Mouse (Mus musculus) E14TG2a.4 (cell line): Measurements from ENCODE around the gene Nnmt.

Experiments used
- H3K27me3 ChIP-seq: 2 replicates; pipeline ENCODE4 v1.6.1; 2014; ENCODE audit warnings: low read length, control low read depth; ENCODE audit not compliant: insufficient read depth
- H3K36me3 ChIP-seq: 2 replicates; pipeline ENCODE4 v1.6.1; 2014; ENCODE audit warnings: low read length, control low read depth; ENCODE audit not compliant: insufficient read depth
- H3K4me1 ChIP-seq: replicated peaks from 2 replicates; pipeline ENCODE4 v1.6.1; 2014; ENCODE audit warnings: low read depth, low read length, control low read depth
- H3K4me3 ChIP-seq: replicated peaks from 2 replicates; pipeline ENCODE4 v1.5.1; 2014; ENCODE audit warnings: mild to moderate bottlenecking, low read length
- H3K9me3 ChIP-seq: 2 replicates; pipeline ENCODE4 v1.6.1; 2014; ENCODE audit warnings: low read length, control low read depth
- CTCF ChIP-seq: conservative IDR thresholded peaks from 2 replicates; pipeline ENCODE4 v1.5.1; 2014; ENCODE audit warnings: low read length
- NANOG ChIP-seq: IDR thresholded peaks from 2 replicates; pipeline ENCODE4 v1.6.1; 2014; ENCODE audit warnings: borderline replicate concordance, low read length, mixed read lengths
- POU5F1 ChIP-seq: IDR thresholded peaks from 2 replicates; pipeline ENCODE4 v1.6.1; 2014; ENCODE audit warnings: low read length, borderline replicate concordance

Gene Nnmt

DNA sequence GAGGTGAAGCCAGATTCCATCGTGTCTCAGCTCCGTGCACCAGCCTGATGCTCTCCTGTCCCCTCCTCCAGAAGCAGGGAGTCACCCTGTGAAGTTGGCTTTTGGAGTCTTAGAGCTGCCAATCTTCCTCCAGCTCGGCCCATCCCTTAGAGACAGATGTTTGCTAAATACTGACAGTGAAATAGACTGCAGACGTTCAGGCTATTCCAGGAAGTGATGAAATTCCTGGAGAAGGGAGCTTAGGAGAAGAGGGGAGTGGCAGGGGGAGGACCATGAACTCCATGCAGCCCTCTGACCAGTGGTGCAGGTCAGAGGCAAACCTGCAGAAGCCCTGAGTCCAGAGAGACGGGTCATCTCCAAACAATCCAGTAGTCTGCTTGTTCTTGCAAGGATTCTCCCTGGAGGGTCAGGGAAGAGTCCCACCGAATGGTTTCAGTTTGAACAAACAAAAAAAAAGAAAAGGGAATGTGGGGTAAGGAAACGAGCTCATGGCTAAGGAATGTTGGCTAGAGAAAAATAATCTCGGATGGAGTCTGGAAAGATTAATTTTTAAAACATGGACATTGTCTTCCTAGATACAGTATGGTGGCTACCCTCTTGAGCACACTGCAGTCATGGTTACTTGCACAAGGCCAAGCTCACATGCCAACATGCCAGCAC lies at the start of gene Nnmt:
Nnmt (minus strand) TSS at position 215 of the 660 bp plus-strand sequence.
- TF ChIP-seq NANOG (no peak), CTCF (no peak), POU5F1 (no peak)
- no peaks in the 10 kb centered on the region for H3K27me3 ChIP-seq
- peaks cover 7% of the 10 kb centered on the region for H3K4me1 ChIP-seq
- H3K4me3 ChIP-seq = no peak within 1 kb of the TSS
- H3K36me3 ChIP-seq = no peaks in the 10 kb centered on the region
- H3K9me3 ChIP-seq = no peaks in the 10 kb centered on the region

- Histone ChIP-seq H3K4me3 (no peak overlapping the region), H3K4me1 (peaks cover 20% of the 10 kb centered on the region), H3K9me3 (no peaks in the 10 kb centered on the region), H3K36me3 (no peaks in the 10 kb centered on the region), H3K27me3 (peaks cover 42% of the 10 kb centered on the region)
- no peak for TF ChIP-seq CTCF
- TF ChIP-seq NANOG = no peak
- no peak for TF ChIP-seq POU5F1
Observed at GRCm38 (mm10) chr9:48654730-48655129, 49.8 kb upstream of the Nnmt start.

- no peak overlapping the region for H3K4me3 ChIP-seq
- H3K27me3 ChIP-seq = peaks cover 53% of the 10 kb centered on the region
- no peaks in the 10 kb centered on the region for H3K36me3 ChIP-seq
- peaks cover 32% of the 10 kb centered on the region for H3K4me1 ChIP-seq
- H3K9me3 ChIP-seq = no peaks in the 10 kb centered on the region
- TF ChIP-seq NANOG (no peak), CTCF (no peak), POU5F1 (no peak)
Observed at GRCm38 (mm10) chr9:48653399-48654070, 48.6 kb upstream of the Nnmt start.

GRCm38 (mm10) chr9:48652026-48652425 lies 47.1 kb upstream of the Nnmt start:
- no peaks in the 10 kb centered on the region for H3K9me3 ChIP-seq
- peaks cover 45% of the 10 kb centered on the region for H3K4me1 ChIP-seq
- peaks cover 52% of the 10 kb centered on the region for H3K27me3 ChIP-seq
- no peak overlapping the region for H3K4me3 ChIP-seq
- H3K36me3 ChIP-seq = no peaks in the 10 kb centered on the region
- TF ChIP-seq POU5F1 = no peak
- TF ChIP-seq CTCF = no peak
- TF ChIP-seq NANOG = no peak

GRCm38 (mm10) chr9:48650846-48651245 lies 45.9 kb upstream of the Nnmt start:
- H3K4me1 ChIP-seq = peaks cover 40% of the 10 kb centered on the region
- no peak overlapping the region for H3K4me3 ChIP-seq
- H3K36me3 ChIP-seq = no peaks in the 10 kb centered on the region
- H3K9me3 ChIP-seq = no peaks in the 10 kb centered on the region
- TF ChIP-seq CTCF (no peak), POU5F1 (no peak), NANOG (no peak)
- peaks cover 56% of the 10 kb centered on the region for H3K27me3 ChIP-seq

GRCm38 (mm10) chr9:48649851-48650685 lies 45.1 kb upstream of the Nnmt start:
- TF ChIP-seq CTCF = no peak
- TF ChIP-seq NANOG = no peak
- TF ChIP-seq POU5F1 = no peak
- Histone ChIP-seq H3K27me3 (peaks cover 62% of the 10 kb centered on the region), H3K4me1 (peaks cover 32% of the 10 kb centered on the region), H3K36me3 (no peaks in the 10 kb centered on the region), H3K4me3 (no peak overlapping the region), H3K9me3 (no peaks in the 10 kb centered on the region)

DNA sequence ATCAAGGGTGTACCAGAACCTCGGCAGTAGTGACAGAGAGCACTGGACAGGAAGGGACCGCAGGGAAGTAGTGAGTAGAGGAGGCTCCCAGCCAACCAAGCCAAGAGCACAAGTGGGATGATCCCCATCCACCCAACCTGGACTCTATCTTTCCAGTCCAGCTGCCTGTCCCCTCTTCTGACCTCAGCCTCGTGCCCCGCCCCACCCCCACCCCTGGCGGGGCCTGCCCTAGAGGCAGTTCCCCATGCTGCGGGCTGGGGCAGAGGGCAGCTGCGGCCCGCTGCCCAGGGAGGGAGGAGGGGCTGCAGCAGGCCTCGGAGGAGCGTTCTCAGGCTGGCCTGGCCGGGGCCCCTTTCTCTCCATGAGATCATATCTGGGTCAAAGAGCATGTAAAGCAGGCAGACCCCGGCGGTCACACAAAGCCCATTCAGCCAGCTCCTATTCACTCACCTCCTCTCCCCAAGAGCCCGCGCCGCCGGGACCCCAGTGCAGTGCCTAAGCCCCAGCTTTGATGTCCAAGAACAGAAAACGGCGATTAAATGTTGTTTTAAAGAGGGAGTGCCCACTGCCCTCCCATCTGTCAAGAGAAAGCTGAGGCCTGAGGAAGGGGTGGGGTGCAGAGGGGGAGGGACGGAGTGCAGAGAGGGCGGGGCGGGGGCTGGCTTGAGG lies 44.3 kb upstream of the Nnmt start:
- H3K36me3 ChIP-seq = no peaks in the 10 kb centered on the region
- TF ChIP-seq NANOG = no peak
- TF ChIP-seq POU5F1 = no peak
- TF ChIP-seq CTCF = no peak
- peaks cover 69% of the 10 kb centered on the region for H3K27me3 ChIP-seq
- peaks cover 30% of the 10 kb centered on the region for H3K4me1 ChIP-seq
- H3K9me3 ChIP-seq = peaks cover 7% of the 10 kb centered on the region
- peak overlapping the region; percentile 57 for H3K4me3 ChIP-seq
